22 mouse cellular contexts compared by ENCODE assay signal in genomic region chr1:89079239-89079638, GRCm38 (mm10). TPM values are rescaled to one million over a fixed set of nuclear protein-coding genes. Genes with fewer than 3 reads are reported as not detected.
DNase-seq lines count a peak whose midpoint lies in the region; ATAC-seq and TF ChIP-seq lines count a peak whose summit lies in the region.
"Had no signal": no experiment of that assay in that cellular context is flagged by ENCODE, and none has a peak within 500 bp of the region (broad histone marks: within the 10 kb centered on the region; RNA-seq: fewer than 3 reads in every experiment).

No protein-coding gene starts in this region.

- H3K36me3 ChIP-seq in hindbrain, embryonic 10.5 days = peaks cover 5% of the 10 kb centered on the region
- H3K36me3 ChIP-seq in hindbrain, postnatal 0 days (ENCODE audit: insufficient read depth, low read length) = no peaks in the 10 kb centered on the region
- no peaks in the 10 kb centered on the region for H3K36me3 ChIP-seq in lung, postnatal 0 days (ENCODE audit: insufficient read depth, low read length)
- no peaks in the 10 kb centered on the region for H3K36me3 ChIP-seq in ES-Bruce4 (ENCODE audit: control insufficient read depth, insufficient read depth, low read length, poor library complexity, severe bottlenecking)
- H3K36me3 ChIP-seq: hindbrain, embryonic 12.5 days had no signal

- TF ChIP-seq POLR2A in ES-Bruce4 (IDR thresholded peaks at IDR 0.05; ENCODE audit: insufficient read depth, low read length) = no peak

- no peaks in the 10 kb centered on the region for H3K27me3 ChIP-seq in hindbrain, embryonic 10.5 days (ENCODE audit: insufficient read depth, poor library complexity, severe bottlenecking)
- no peaks in the 10 kb centered on the region for H3K27me3 ChIP-seq in hindbrain, postnatal 0 days (ENCODE audit: insufficient read depth, low read length)
- no peaks in the 10 kb centered on the region for H3K27me3 ChIP-seq in lung, postnatal 0 days (replicated peaks; ENCODE audit: insufficient read depth, low read length)
- no peaks in the 10 kb centered on the region for H3K27me3 ChIP-seq in ES-Bruce4 (ENCODE audit: control insufficient read depth, insufficient read depth, low read length, poor library complexity, severe bottlenecking)
- H3K27me3 ChIP-seq: hindbrain, embryonic 12.5 days; neural tube, embryonic 12.5 days had no signal

- H3K4me1 ChIP-seq in hindbrain, embryonic 10.5 days (replicated peaks) = peaks cover 98% of the 10 kb centered on the region
- 0 out of 2 replicates have a peak, but pooled peaks cover 8% of the 10 kb centered on the region for H3K4me1 ChIP-seq in hindbrain, postnatal 0 days (ENCODE audit: insufficient read depth, low read length)
- H3K4me1 ChIP-seq in lung, postnatal 0 days (ENCODE audit: insufficient read depth, low read depth, low read length) = peaks cover 8% of the 10 kb centered on the region; the same call in 1 of the 2 replicates
- peaks cover 10% of the 10 kb centered on the region for H3K4me1 ChIP-seq in ES-Bruce4 (ENCODE audit: control insufficient read depth, insufficient read depth, low read length)

- H3K9ac ChIP-seq in hindbrain, postnatal 0 days (replicated peaks; ENCODE audit: low read length) = no peak overlapping the region
- H3K9ac ChIP-seq in lung, postnatal 0 days (replicated peaks; ENCODE audit: low read depth) = no peak overlapping the region
- no peak overlapping the region for H3K9ac ChIP-seq in ES-Bruce4 (ENCODE audit: low read depth, poor library complexity, severe bottlenecking)
- H3K9ac ChIP-seq: forebrain, postnatal 0 days; hindbrain, embryonic 12.5 days; liver, embryonic 14.5 days; neural tube, embryonic 12.5 days had no signal

- H3K4me2 ChIP-seq in hindbrain, postnatal 0 days (ENCODE audit: low read depth, low read length) = no peak overlapping the region
- peak overlapping the region; percentile 19; the same call in 1 of the 2 replicates for H3K4me2 ChIP-seq in lung, postnatal 0 days (replicated peaks; ENCODE audit: low read depth, low read length)
- H3K4me2 ChIP-seq: hindbrain, embryonic 12.5 days; neural tube, embryonic 12.5 days had no signal

- intact Hi-C loops in heart, postnatal 10 days (cut with DNase I) = no loop called here

- H3K4me3 ChIP-seq in hindbrain, embryonic 10.5 days = no peak overlapping the region
- no peak overlapping the region for H3K4me3 ChIP-seq in hindbrain, postnatal 0 days (ENCODE audit: low read length)
- no peak overlapping the region for H3K4me3 ChIP-seq in lung, postnatal 0 days (ENCODE audit: low read depth, low read length)
- no peak overlapping the region for H3K4me3 ChIP-seq in ES-Bruce4 (ENCODE audit: low read depth, low read length)
- H3K4me3 ChIP-seq: forebrain, embryonic 10.5 days; hindbrain, embryonic 12.5 days; neural tube, embryonic 12.5 days had no signal

- TF ChIP-seq EP300 in lung, postnatal 0 days (IDR thresholded peaks at IDR 0.05) = no peak
- no peak for TF ChIP-seq EP300 in ES-Bruce4 (IDR thresholded peaks at IDR 0.05; ENCODE audit: insufficient read depth, low read depth, low read length)

- 43% methylated on average over 2 of the region's 2 CpGs for WGBS in hindbrain, embryonic 10.5 days
- 65% methylated on average over 2 of the region's 2 CpGs for WGBS in hindbrain, postnatal 0 days
- WGBS in lung, postnatal 0 days = 43% methylated on average over 2 of the region's 2 CpGs

- TF ChIP-seq CTCF in hindbrain, postnatal 0 days (IDR thresholded peaks at IDR 0.05; ENCODE audit: low read depth) = no peak
- TF ChIP-seq CTCF in lung, postnatal 0 days (IDR thresholded peaks at IDR 0.05) = no peak
- no peak for TF ChIP-seq CTCF in ES-Bruce4 (IDR thresholded peaks at IDR 0.05; ENCODE audit: low read depth, low read length)

- ATAC-seq in hindbrain, postnatal 0 days = no peak
- no peak for ATAC-seq in lung, postnatal 0 days
- ATAC-seq: forebrain, postnatal 0 days had no signal

- H3K9me3 ChIP-seq in hindbrain, embryonic 10.5 days = no peaks in the 10 kb centered on the region
- H3K9me3 ChIP-seq in hindbrain, postnatal 0 days (ENCODE audit: low read length) = no peaks in the 10 kb centered on the region
- H3K9me3 ChIP-seq in lung, postnatal 0 days (ENCODE audit: low read length) = no peaks in the 10 kb centered on the region
- no peaks in the 10 kb centered on the region for H3K9me3 ChIP-seq in ES-Bruce4 (replicated peaks; ENCODE audit: control insufficient read depth, insufficient read depth, low read length, poor library complexity, severe bottlenecking)
- H3K9me3 ChIP-seq: forebrain, embryonic 10.5 days; hindbrain, embryonic 12.5 days; neural tube, embryonic 12.5 days had no signal

- DNase-seq in heart, adult 11 months = peak; percentile 78
- DNase-seq in heart, postnatal 10 days = no peak
- DNase-seq in hindbrain, embryonic 10.5 days (ENCODE audit: low spot score) = no peak
- DNase-seq in hindbrain, postnatal 0 days (ENCODE audit: low spot score) = no peak
- DNase-seq in lung, postnatal 0 days (ENCODE audit: low spot score) = no peak
- no peak for DNase-seq in lung, postnatal 10 days
- no peak for DNase-seq in ovary, postnatal 36 days (ENCODE audit: low spot score)
- DNase-seq: cerebellum, adult 18-20 months; cerebellum, postnatal 25 days; forebrain, postnatal 0 days; kidney, adult 9 months; kidney, postnatal 36 days; layer of hippocampus, adult 9-11 months; lung, postnatal 4 days; right cerebral cortex, adult 18-20 months; thymus, adult 2 months had no signal

- peak overlapping the region; percentile 40; the same call in 1 of the 2 replicates for H3K27ac ChIP-seq in hindbrain, embryonic 10.5 days
- no peak overlapping the region for H3K27ac ChIP-seq in hindbrain, postnatal 0 days
- H3K27ac ChIP-seq in lung, postnatal 0 days (ENCODE audit: low read length) = peak overlapping the region; percentile 38; the same call in 1 of the 2 replicates
- peak overlapping the region; percentile 59; the same call in 1 of the 2 replicates for H3K27ac ChIP-seq in ES-Bruce4 (ENCODE audit: insufficient read depth, low read length)
- H3K27ac ChIP-seq: forebrain, embryonic 10.5 days; hindbrain, embryonic 12.5 days; liver, embryonic 14.5 days; neural tube, embryonic 12.5 days had no signal

RNA-seq across cellular contexts. Expression of gene Sh3bp4, which starts 9.0 kb away (rescaled TPM):
- total RNA-seq in heart, postnatal 10 days (2021) = 10 to 100 TPM; 26.2 to 28.6 TPM
- 25.3 and 27.2 TPM in 2 replicates for polyA plus RNA-seq in hindbrain, embryonic 10.5 days (2016; fragmentation: Nextera tagmentation; extraction: Ambion mirVana)
- 36.5 and 38.8 TPM in 2 replicates for total RNA-seq in hindbrain, postnatal 0 days (2014; rRNA removed)
- polyA plus RNA-seq in hindbrain, postnatal 0 days (2015; fragmentation: Nextera tagmentation; extraction: Ambion mirVana) = 14.6 and 15.7 TPM in 2 replicates
- 18.9 and 22.0 TPM in 2 replicates for polyA plus RNA-seq in lung, postnatal 0 days (2015; fragmentation: Nextera tagmentation; extraction: Ambion mirVana)
- 32.1 and 37.6 TPM in 2 replicates for polyA plus RNA-seq in ES-Bruce4 (2011; ENCODE audit: insufficient read depth, insufficient read length, low read depth, missing spikeins)
- total RNA-seq: MEL had no signal
